Mouse (Mus musculus): Measurements from ENCODE around the gene Spen. TPM values are rescaled to one million over a fixed set of nuclear protein-coding genes. Genes with fewer than 3 reads are reported as not detected.

Gene Spen
- polyA plus RNA-seq, 1 experiment, result 63.4 TPM

- Histone ChIP-seq H3K27ac (ENCODE audit: control insufficient read depth, insufficient read depth, low read length) (no peak overlapping the region), H3K27me3 (ENCODE audit: control insufficient read depth, insufficient read depth, low read length) (no peaks in the 10 kb centered on the region), H3K4me1 (replicated peaks; ENCODE audit: control insufficient read depth, insufficient read depth, low read length) (0 out of 2 replicates have a peak, but pooled peaks cover 6% of the 10 kb centered on the region), H3K36me3 (ENCODE audit: control insufficient read depth, insufficient read depth, low read length) (no peaks in the 10 kb centered on the region), H3K4me3 (ENCODE audit: control insufficient read depth, insufficient read depth, low read length) (no peak overlapping the region)
- peak; percentile 78 for DNase-seq
- TF ChIP-seq CTCF (IDR thresholded peaks at IDR 0.05; ENCODE audit: borderline replicate concordance, control insufficient read depth, extremely low read depth, insufficient read depth, low read length, poor library complexity), result peak; percentile 52; the same call in 1 of the 2 replicates
- TF ChIP-seq POLR2A (IDR thresholded peaks at IDR 0.05; ENCODE audit: control insufficient read depth, extremely low read depth, insufficient read depth, low read length, poor library complexity), result no peak
- WGBS, result 16% methylated on average over 9 of the region's 9 CpGs
Observed at GRCm38 (mm10) chr4:141430997-141431396, 107.4 kb downstream of the Spen start.

DNA sequence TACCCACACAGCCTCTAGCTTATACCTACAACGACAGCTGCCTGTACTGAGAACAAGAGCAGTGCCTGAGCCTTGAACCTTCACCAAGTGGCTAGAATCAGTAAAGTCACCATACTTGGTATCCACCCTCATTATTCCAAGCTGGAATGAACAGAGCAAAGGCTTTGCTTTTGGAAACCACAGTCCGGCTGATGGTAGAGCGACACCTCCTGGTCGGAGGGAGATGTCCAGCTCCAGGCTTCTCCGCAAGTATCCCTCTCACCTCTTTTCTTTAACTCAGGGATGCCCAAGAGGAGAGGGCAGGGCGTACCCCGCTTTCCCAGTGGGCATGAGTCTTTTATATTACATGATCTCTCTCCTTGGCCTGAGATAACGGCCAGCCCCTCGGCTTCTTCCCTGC, 108.5 kb downstream of the Spen start:
- 71% methylated on average over 9 of the region's 9 CpGs for WGBS
- Histone ChIP-seq H3K36me3 (ENCODE audit: control insufficient read depth, insufficient read depth, low read length) (no peaks in the 10 kb centered on the region), H3K27me3 (ENCODE audit: control insufficient read depth, insufficient read depth, low read length) (no peaks in the 10 kb centered on the region), H3K4me3 (ENCODE audit: control insufficient read depth, insufficient read depth, low read length) (no peak overlapping the region), H3K4me1 (replicated peaks; ENCODE audit: control insufficient read depth, insufficient read depth, low read length) (peaks cover 14% of the 10 kb centered on the region), H3K27ac (ENCODE audit: control insufficient read depth, insufficient read depth, low read length) (no peak overlapping the region)
- no peak for DNase-seq
- TF ChIP-seq CTCF (IDR thresholded peaks at IDR 0.05; ENCODE audit: borderline replicate concordance, control insufficient read depth, extremely low read depth, insufficient read depth, low read length, poor library complexity), result no peak
- TF ChIP-seq POLR2A (IDR thresholded peaks at IDR 0.05; ENCODE audit: control insufficient read depth, extremely low read depth, insufficient read depth, low read length, poor library complexity), result no peak

GRCm38 (mm10) chr4:141429381-141429780, 109.0 kb downstream of the Spen start:
- H3K36me3 ChIP-seq (ENCODE audit: control insufficient read depth, insufficient read depth, low read length), result no peaks in the 10 kb centered on the region
- WGBS, result 81% methylated on average over 6 of the region's 6 CpGs
- H3K4me3 ChIP-seq (ENCODE audit: control insufficient read depth, insufficient read depth, low read length), result no peak overlapping the region
- no peaks in the 10 kb centered on the region for H3K27me3 ChIP-seq (ENCODE audit: control insufficient read depth, insufficient read depth, low read length)
- peaks cover 15% of the 10 kb centered on the region for H3K4me1 ChIP-seq (replicated peaks; ENCODE audit: control insufficient read depth, insufficient read depth, low read length)
- no peak for TF ChIP-seq POLR2A (IDR thresholded peaks at IDR 0.05; ENCODE audit: control insufficient read depth, extremely low read depth, insufficient read depth, low read length, poor library complexity)
- TF ChIP-seq CTCF (IDR thresholded peaks at IDR 0.05; ENCODE audit: borderline replicate concordance, control insufficient read depth, extremely low read depth, insufficient read depth, low read length, poor library complexity), result no peak
- H3K27ac ChIP-seq (ENCODE audit: control insufficient read depth, insufficient read depth, low read length), result no peak overlapping the region
- DNase-seq, result no peak

GRCm38 (mm10) chr4:141427921-141428320, 110.5 kb downstream of the Spen start:
- H3K27me3 ChIP-seq (ENCODE audit: control insufficient read depth, insufficient read depth, low read length), result no peaks in the 10 kb centered on the region
- H3K4me1 ChIP-seq (replicated peaks; ENCODE audit: control insufficient read depth, insufficient read depth, low read length), result peaks cover 15% of the 10 kb centered on the region
- H3K27ac ChIP-seq (ENCODE audit: control insufficient read depth, insufficient read depth, low read length), result no peak overlapping the region
- no peak overlapping the region for H3K4me3 ChIP-seq (ENCODE audit: control insufficient read depth, insufficient read depth, low read length)
- H3K36me3 ChIP-seq (ENCODE audit: control insufficient read depth, insufficient read depth, low read length), result no peaks in the 10 kb centered on the region
- WGBS, result 95% methylated on average over 13 of the region's 13 CpGs
- no peak for DNase-seq
- TF ChIP-seq CTCF (IDR thresholded peaks at IDR 0.05; ENCODE audit: borderline replicate concordance, control insufficient read depth, extremely low read depth, insufficient read depth, low read length, poor library complexity) (no peak), POLR2A (IDR thresholded peaks at IDR 0.05; ENCODE audit: control insufficient read depth, extremely low read depth, insufficient read depth, low read length, poor library complexity) (no peak)

DNA sequence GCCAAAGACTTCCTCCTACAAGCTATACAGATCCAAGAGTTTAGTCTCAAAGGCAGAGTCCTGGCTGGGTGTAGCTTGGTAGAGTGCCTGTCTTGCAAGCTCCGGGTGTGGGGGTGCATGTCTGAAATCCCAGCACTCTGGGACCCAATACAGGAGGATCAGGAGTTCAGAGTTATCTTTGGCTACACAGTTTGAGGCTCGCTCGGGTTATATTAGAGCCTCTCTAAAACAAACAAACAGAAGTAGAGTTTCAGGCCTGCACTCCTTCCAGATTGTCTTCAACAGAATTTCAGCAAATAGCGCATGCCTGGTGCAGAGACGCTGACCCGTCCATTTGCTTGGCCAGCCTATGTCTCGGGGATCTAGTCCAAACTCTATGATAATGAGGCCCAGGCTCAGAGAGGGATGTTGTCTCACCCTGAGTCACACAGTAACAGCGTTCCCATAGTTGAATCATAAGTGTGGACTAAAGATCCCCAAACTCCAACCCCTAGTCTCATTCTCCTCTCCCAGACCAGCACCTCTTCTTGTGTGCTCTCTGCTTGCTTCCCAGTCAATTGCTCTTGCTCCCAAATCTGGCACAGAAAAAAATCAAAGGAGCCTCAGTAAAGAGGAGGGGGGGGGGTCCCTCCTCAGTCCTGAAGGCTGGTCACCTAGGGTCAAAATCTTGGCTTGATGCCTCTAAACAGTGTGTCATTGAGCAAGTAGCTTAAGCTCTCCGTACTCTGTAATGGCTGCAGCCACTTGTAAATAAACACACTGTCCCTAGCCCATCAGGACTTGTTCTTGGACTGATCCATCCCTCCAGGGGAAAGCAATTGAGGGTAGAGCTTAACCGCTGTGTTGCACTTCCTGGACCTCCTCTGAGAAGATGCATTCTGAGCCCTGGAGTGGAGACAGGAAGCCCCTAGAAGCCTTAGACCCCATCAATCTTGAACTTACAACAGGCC, 111.3 kb downstream of the Spen start:
- no peaks in the 10 kb centered on the region for H3K27me3 ChIP-seq (ENCODE audit: control insufficient read depth, insufficient read depth, low read length)
- no peaks in the 10 kb centered on the region for H3K36me3 ChIP-seq (ENCODE audit: control insufficient read depth, insufficient read depth, low read length)
- DNase-seq, result no peak
- TF ChIP-seq CTCF (IDR thresholded peaks at IDR 0.05; ENCODE audit: borderline replicate concordance, control insufficient read depth, extremely low read depth, insufficient read depth, low read length, poor library complexity) (no peak), POLR2A (IDR thresholded peaks at IDR 0.05; ENCODE audit: control insufficient read depth, extremely low read depth, insufficient read depth, low read length, poor library complexity) (no peak)
- peaks cover 15% of the 10 kb centered on the region for H3K4me1 ChIP-seq (replicated peaks; ENCODE audit: control insufficient read depth, insufficient read depth, low read length)
- no peak overlapping the region for H3K4me3 ChIP-seq (ENCODE audit: control insufficient read depth, insufficient read depth, low read length)
- WGBS, result 92% methylated on average over 10 of the region's 10 CpGs
- H3K27ac ChIP-seq (ENCODE audit: control insufficient read depth, insufficient read depth, low read length), result no peak overlapping the region

DNA sequence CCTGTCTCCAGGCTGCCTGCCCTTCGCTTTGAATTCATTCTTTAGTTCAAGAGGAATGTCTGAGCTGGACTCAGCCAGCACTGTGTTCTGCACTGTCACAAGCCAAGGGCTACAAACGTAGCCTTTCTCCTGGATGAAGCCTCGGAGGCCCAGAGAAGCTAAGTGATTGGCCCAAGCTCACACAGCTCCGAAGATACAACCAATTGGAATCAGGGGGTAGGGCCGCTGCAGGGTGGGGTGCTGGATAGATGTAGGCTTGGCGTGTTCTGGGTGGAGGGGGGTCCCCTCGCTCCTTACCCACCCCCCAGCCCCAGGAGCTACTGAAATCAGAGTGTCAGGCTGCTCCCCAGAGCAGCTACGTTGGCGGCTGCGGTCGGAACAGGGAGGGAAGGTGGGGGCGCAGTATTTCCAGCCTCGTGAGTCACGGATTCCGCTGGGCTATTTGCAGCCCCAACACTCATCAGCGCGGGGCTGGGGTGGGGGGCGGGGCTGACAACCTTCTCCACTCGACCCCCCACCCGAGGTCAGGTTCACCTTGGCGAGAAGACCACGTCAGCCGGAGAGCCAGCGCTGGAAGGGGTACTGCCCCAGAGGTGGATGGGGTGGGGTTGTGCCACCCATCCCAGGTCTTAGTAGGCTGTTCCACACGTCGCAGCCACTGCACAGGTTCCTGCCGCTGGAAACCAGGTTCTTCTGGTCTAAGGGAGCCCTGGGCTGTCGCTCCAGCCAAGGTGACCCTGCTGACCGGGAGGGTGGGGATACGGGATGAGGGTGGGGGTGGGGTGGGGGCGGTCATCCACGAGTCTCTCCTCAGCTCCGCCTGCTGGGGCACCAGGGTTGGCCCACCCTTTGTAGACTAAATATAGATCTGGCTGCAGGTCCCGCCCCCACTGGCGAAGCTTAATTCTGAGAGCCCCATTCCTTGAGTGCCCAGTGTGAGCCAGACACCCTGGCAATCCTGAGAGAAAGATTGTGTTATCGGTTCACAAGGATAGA, 112.6 kb downstream of the Spen start:
- Histone ChIP-seq H3K27ac (ENCODE audit: control insufficient read depth, insufficient read depth, low read length) (no peak overlapping the region), H3K27me3 (ENCODE audit: control insufficient read depth, insufficient read depth, low read length) (no peaks in the 10 kb centered on the region), H3K4me1 (replicated peaks; ENCODE audit: control insufficient read depth, insufficient read depth, low read length) (peaks cover 12% of the 10 kb centered on the region), H3K36me3 (ENCODE audit: control insufficient read depth, insufficient read depth, low read length) (no peaks in the 10 kb centered on the region), H3K4me3 (ENCODE audit: control insufficient read depth, insufficient read depth, low read length) (peak overlapping the region; percentile 24; the same call in 1 of the 2 replicates)
- 10% methylated on average over 36 of the region's 36 CpGs for WGBS
- DNase-seq, result peak; percentile 36
- no peak for TF ChIP-seq POLR2A (IDR thresholded peaks at IDR 0.05; ENCODE audit: control insufficient read depth, extremely low read depth, insufficient read depth, low read length, poor library complexity)
- no peak for TF ChIP-seq CTCF (IDR thresholded peaks at IDR 0.05; ENCODE audit: borderline replicate concordance, control insufficient read depth, extremely low read depth, insufficient read depth, low read length, poor library complexity)

All from thymus, adult 2 months (tissue).